Mouse (Mus musculus) myocyte (in vitro differentiated cells): ENCODE results near the gene Stoml2. TPM values are rescaled to one million over a fixed set of nuclear protein-coding genes. Genes with fewer than 3 reads are reported as not detected.

Source experiments
- H3K27me3 ChIP-seq: one replicate; pipeline ENCODE4 v1.6.1; 2011; ENCODE audit not compliant: control insufficient read depth, insufficient read depth, insufficient read length
- H3K36me3 ChIP-seq: one replicate; pipeline ENCODE4 v1.6.1; 2011; ENCODE audit not compliant: control insufficient read depth, insufficient read depth
- H3K4me2 ChIP-seq: one replicate; pipeline ENCODE4 v1.6.1; 2011; ENCODE audit warnings: low read depth, control low read depth
- H3K4me3 ChIP-seq: one replicate; pipeline ENCODE4 v1.5.1; 2011; ENCODE audit warnings: mild to moderate bottlenecking, control low read depth, moderate library complexity
- H3K79me2 ChIP-seq: one replicate; pipeline ENCODE4 v1.6.1; 2011; ENCODE audit not compliant: control insufficient read depth, insufficient read depth
- H3ac ChIP-seq: one replicate; pipeline ENCODE4 v1.6.1; 2011; ENCODE audit not compliant: control insufficient read depth, insufficient read length
- CEBPB ChIP-seq: IDR thresholded peaks from 2 replicates; pipeline ENCODE4 v1.6.1; 2011; ENCODE audit warnings: mild to moderate bottlenecking, moderate library complexity; ENCODE audit not compliant: poor library complexity, insufficient read depth, severe bottlenecking
- E2F4 ChIP-seq: IDR thresholded peaks from one replicate; pipeline ENCODE4 v1.6.1; 2011; ENCODE audit warnings: mild to moderate bottlenecking, control low read depth, moderate library complexity; ENCODE audit not compliant: insufficient read depth
- MAX ChIP-seq: IDR thresholded peaks from one replicate; pipeline ENCODE4 v1.6.1; 2011; ENCODE audit warnings: low read depth, mild to moderate bottlenecking, control low read depth
- MYOD1 ChIP-seq, 3 experiments: IDR thresholded peaks; one replicate each; pipeline ENCODE4 v1.6.1; 2011; ENCODE audit warnings: control low read depth in 2 of 3, low read depth in 2 of 3, mild to moderate bottlenecking in 2 of 3, moderate library complexity in 1 of 3; ENCODE audit not compliant: insufficient read length in 2 of 3, control insufficient read depth in 1 of 3
- MYOG ChIP-seq, 3 experiments: IDR thresholded peaks; one replicate each; pipeline ENCODE4 v1.6.1; 2011; ENCODE audit warnings: control low read depth in 2 of 3, low read depth in 2 of 3, mild to moderate bottlenecking in 2 of 3; ENCODE audit not compliant: insufficient read length in 2 of 3, control insufficient read depth in 1 of 3, insufficient read depth in 1 of 3
- POLR2A ChIP-seq: IDR thresholded peaks from one replicate; pipeline ENCODE4 v1.6.1; 2011; ENCODE audit warnings: low read depth, mild to moderate bottlenecking, control low read depth, moderate library complexity; ENCODE audit not compliant: insufficient read length
- POLR2AphosphoS2 ChIP-seq: IDR thresholded peaks from one replicate; pipeline ENCODE4 v1.6.1; 2011; ENCODE audit warnings: low read depth, control low read depth; ENCODE audit not compliant: insufficient read length
- REST ChIP-seq: IDR thresholded peaks from one replicate; pipeline ENCODE4 v1.6.1; 2011; ENCODE audit warnings: mild to moderate bottlenecking, control low read depth, moderate library complexity; ENCODE audit not compliant: insufficient read depth, insufficient read length
- SRF ChIP-seq: IDR thresholded peaks from one replicate; pipeline ENCODE4 v1.6.1; 2011; ENCODE audit warnings: low read depth; ENCODE audit not compliant: control insufficient read depth, insufficient read length
- TCF12 ChIP-seq: IDR thresholded peaks from one replicate; pipeline ENCODE4 v1.6.1; 2011; ENCODE audit warnings: mild to moderate bottlenecking, control low read depth; ENCODE audit not compliant: poor library complexity, insufficient read depth, severe bottlenecking
- TCF3 ChIP-seq: IDR thresholded peaks from one replicate; pipeline ENCODE4 v1.6.1; 2011; ENCODE audit warnings: low read depth, control low read depth; ENCODE audit not compliant: insufficient read length
- USF1 ChIP-seq: IDR thresholded peaks from one replicate; pipeline ENCODE4 v1.6.1; 2011; ENCODE audit warnings: low read depth, mild to moderate bottlenecking, control low read depth, moderate library complexity
- polyA plus RNA-seq: library from polyadenylated mRNA; unstranded; fragments of >200 nt; fragmentation: generic; extraction: Trizol; gene quantifications from one replicate; pipeline ENCODE4 v1.2.1, GENCODE M21; 2012; ENCODE audit warnings: missing spikeins

Gene Stoml2
- polyA plus RNA-seq, 1 experiment, result 113 TPM

DNA sequence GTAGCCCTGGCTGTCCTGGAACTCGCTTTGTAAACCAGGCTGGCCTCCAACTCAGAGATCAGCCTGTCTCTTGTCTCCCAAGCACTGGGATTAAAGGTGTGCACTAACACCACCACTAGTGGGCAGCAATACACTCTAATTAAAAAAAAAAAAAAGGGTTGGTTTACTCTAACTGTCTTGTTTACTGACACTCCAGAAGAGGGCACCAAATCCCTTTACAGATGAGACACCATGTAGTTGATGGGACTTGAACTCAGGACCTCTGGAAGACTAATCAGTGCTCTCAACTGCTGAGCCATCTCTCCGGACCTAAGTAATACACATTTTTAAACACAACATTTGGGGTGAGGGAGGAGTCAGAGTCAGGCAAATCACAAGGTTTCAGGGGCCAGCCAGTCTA lies 25.7 kb downstream of the Stoml2 start:
- Histone ChIP-seq H3K79me2 (no peaks in the 10 kb centered on the region), H3ac (no peak overlapping the region), H3K27me3 (no peaks in the 10 kb centered on the region), H3K4me2 (no peak overlapping the region), H3K36me3 (no peaks in the 10 kb centered on the region), H3K4me3 (no peak overlapping the region)
- TF ChIP-seq TCF12, result no peak
- TF ChIP-seq MYOG (IDR thresholded peaks at IDR 0.05; ENCODE audit: control insufficient read depth in 1 of 3, insufficient read depth in 1 of 3, insufficient read length in 2 of 3, low read depth in 2 of 3), result no peak
- TF ChIP-seq SRF, result no peak
- TF ChIP-seq POLR2AphosphoS2, result no peak
- TF ChIP-seq USF1, result no peak
- TF ChIP-seq E2F4, result no peak
- no peak for TF ChIP-seq CEBPB
- no peak for TF ChIP-seq TCF3
- no peak for TF ChIP-seq POLR2A
- TF ChIP-seq MYOD1 (IDR thresholded peaks at IDR 0.05; ENCODE audit: control insufficient read depth in 1 of 3, insufficient read length in 2 of 3, low read depth in 2 of 3), result no peak
- TF ChIP-seq MAX, result no peak
- TF ChIP-seq REST, result no peak

DNA sequence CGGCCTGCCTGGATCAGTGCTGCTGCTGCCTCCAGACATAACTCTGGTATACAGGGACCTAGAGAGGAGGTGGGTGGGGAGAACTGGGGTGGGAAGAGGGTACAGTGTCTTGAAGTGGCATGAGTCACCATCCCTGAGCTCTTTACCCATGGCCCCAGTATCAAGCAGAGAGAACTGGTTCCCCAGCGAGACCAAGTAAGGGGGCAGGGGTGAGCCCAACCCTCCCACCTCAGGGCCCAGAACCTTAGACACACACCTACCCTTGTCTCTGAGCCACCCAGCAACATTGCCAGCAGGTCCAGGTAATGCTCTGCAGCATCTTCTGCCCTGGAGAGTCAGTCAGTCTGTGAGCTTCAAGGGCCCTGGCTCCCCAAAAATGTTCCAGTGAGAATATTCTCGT lies 26.6 kb downstream of the Stoml2 start:
- TF ChIP-seq POLR2AphosphoS2, result no peak
- TF ChIP-seq REST, result no peak
- TF ChIP-seq TCF3, result no peak
- no peak for TF ChIP-seq MYOG (IDR thresholded peaks at IDR 0.05; ENCODE audit: control insufficient read depth in 1 of 3, insufficient read depth in 1 of 3, insufficient read length in 2 of 3, low read depth in 2 of 3)
- TF ChIP-seq MYOD1 (IDR thresholded peaks at IDR 0.05; ENCODE audit: control insufficient read depth in 1 of 3, insufficient read length in 2 of 3, low read depth in 2 of 3), result no peak
- no peak for TF ChIP-seq E2F4
- no peak for TF ChIP-seq TCF12
- TF ChIP-seq CEBPB, result no peak
- TF ChIP-seq MAX, result no peak
- TF ChIP-seq USF1, result no peak
- TF ChIP-seq SRF, result no peak
- no peak for TF ChIP-seq POLR2A
- Histone ChIP-seq H3K4me3 (no peak overlapping the region), H3K36me3 (no peaks in the 10 kb centered on the region), H3K4me2 (no peak overlapping the region), H3ac (no peak overlapping the region), H3K79me2 (no peaks in the 10 kb centered on the region), H3K27me3 (no peaks in the 10 kb centered on the region)

DNA sequence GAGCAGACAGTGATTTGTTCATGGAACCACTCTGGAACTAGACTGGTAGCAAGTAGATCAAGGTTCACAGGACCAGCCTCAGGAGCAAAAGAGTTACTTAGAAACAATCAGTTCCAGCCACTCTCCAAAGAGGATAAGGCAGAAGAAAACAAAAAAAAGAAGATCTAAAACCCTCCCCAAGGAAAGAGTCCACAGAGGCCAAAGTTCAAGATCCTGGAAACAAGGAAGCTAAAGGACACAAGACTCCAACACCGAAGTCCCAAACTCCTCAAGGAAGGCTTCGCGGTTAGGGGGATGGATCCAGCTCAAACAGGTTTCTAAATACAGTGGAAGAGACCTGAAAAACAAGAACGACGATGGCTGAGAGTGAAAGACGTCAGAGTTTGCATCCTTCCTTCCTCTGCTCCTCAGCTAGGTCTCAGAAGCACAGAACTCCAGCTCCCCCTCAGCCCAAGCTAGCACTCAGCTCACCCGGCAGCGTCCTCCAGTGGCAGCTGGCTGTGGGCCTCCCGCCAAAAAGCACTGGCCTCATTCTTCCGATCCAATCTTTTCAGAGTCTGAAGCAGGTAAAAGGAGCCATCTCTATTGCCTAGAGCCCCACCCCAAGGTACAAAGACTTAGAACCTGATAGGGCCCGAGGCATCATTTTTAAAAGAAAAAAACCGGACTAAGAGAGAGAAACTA lies 28.6 kb downstream of the Stoml2 start:
- Histone ChIP-seq H3K4me2 (no peak overlapping the region), H3K36me3 (no peaks in the 10 kb centered on the region), H3K27me3 (no peaks in the 10 kb centered on the region), H3K4me3 (no peak overlapping the region), H3ac (no peak overlapping the region), H3K79me2 (peaks cover 20% of the 10 kb centered on the region)
- TF ChIP-seq E2F4 (no peak), MYOD1 (IDR thresholded peaks at IDR 0.05; ENCODE audit: control insufficient read depth in 1 of 3, insufficient read length in 2 of 3, low read depth in 2 of 3) (no peak), USF1 (no peak), MYOG (IDR thresholded peaks at IDR 0.05; ENCODE audit: control insufficient read depth in 1 of 3, insufficient read depth in 1 of 3, insufficient read length in 2 of 3, low read depth in 2 of 3) (no peak), POLR2AphosphoS2 (no peak), SRF (no peak), TCF12 (no peak), CEBPB (no peak), MAX (no peak), TCF3 (no peak), REST (no peak), POLR2A (no peak)

DNA sequence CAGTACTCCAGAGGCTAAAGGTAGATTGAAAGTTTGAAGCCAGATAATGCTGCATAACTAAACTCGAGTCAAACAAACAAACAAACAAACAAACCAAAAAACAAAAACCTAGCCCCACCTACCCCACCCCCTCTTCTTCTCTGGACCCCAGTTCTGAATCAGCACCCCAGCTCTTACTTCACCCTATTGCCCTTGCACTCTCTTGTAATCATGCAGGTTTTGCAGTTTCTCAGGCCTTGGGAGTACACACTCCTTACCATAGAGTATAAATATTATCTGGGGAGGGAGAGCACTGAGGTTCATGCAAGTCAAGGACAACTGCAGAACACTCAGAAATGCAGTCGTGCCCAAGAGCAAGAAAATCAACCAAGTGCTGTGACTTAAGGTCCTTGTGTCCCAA lies 30.2 kb downstream of the Stoml2 start:
- peaks cover 36% of the 10 kb centered on the region for H3K79me2 ChIP-seq

More for the DNA sequence above, 30.2 kb downstream of the Stoml2 start:
- no peak overlapping the region for H3ac ChIP-seq
- H3K36me3 ChIP-seq, result peaks cover 7% of the 10 kb centered on the region
- H3K4me3 ChIP-seq, result no peak overlapping the region
- no peak overlapping the region for H3K4me2 ChIP-seq
- no peak for TF ChIP-seq POLR2AphosphoS2
- no peak for TF ChIP-seq TCF3
- TF ChIP-seq POLR2A, result no peak
- TF ChIP-seq SRF, result no peak
- TF ChIP-seq MYOD1 (IDR thresholded peaks at IDR 0.05; ENCODE audit: control insufficient read depth in 1 of 3, insufficient read length in 2 of 3, low read depth in 2 of 3), result no peak
- H3K27me3 ChIP-seq, result no peaks in the 10 kb centered on the region
